Mouse (Mus musculus): ENCODE results near the gene Gbf1.
A peak's percentile ranks its signal among the peaks of the same experiment; 100 is the strongest.

Gbf1 gene

DNA sequence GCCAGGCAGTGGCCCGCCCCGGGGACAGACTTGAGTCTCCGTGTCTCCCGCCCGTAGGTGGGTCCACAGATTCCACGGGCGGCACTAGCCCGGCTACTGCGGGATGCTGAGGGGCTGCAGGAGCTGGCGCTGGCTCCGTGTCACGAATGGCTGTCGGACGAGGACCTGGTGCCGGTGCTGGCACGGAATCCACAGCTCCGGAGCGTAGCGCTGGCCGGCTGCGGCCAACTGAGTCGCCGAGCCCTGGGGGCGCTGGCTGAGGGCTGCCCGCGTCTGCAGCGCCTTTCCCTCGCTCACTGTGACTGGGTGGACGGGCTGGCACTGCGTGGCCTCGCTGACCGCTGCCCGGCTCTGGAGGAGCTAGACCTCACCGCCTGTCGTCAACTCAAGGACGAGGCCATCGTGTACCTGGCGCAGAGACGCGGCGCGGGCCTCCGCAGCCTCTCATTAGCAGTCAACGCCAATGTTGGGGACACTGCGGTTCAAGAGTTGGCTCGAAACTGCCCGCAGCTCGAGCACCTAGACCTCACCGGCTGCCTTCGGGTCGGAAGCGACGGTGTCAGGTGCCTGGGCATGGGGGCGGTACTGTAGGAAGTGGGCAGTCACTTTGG lies 176.8 kb downstream of the Gbf1 start:
- DNase-seq (ENCODE audit: low read depth, low spot score): no peak

GRCm38 (mm10) chr19:46329951-46330350 lies 177.6 kb downstream of the Gbf1 start:
- DNase-seq (ENCODE audit: low read depth, low spot score): peak; percentile 79

- no peak for DNase-seq (ENCODE audit: low read depth, low spot score)
Measured at GRCm38 (mm10) chr19:46330696-46331095, 178.4 kb downstream of the Gbf1 start.

- no peak for DNase-seq (ENCODE audit: low read depth, low spot score)
Measured at GRCm38 (mm10) chr19:46331326-46331725, 179.0 kb downstream of the Gbf1 start.

- no peak for DNase-seq (ENCODE audit: low read depth, low spot score)
Measured at GRCm38 (mm10) chr19:46331936-46332335, 179.6 kb downstream of the Gbf1 start.

- DNase-seq (ENCODE audit: low read depth, low spot score): no peak
Measured at GRCm38 (mm10) chr19:46332721-46333339, 180.5 kb downstream of the Gbf1 start.

- DNase-seq (ENCODE audit: low read depth, low spot score): no peak
Measured at GRCm38 (mm10) chr19:46333906-46334305, 181.6 kb downstream of the Gbf1 start.
